Mouse (Mus musculus) stomach, postnatal 0 days (tissue): ENCODE measurements around the gene Nfatc2. TPM values are rescaled to one million over a fixed set of nuclear protein-coding genes. Genes with fewer than 3 reads are reported as not detected.

Experiments used
- ATAC-seq: fragments of 200-750 bp; cut with Nextera tagmentation; 2 replicates; pipeline ENCODE4 v1.8.0; 2017; ENCODE audit not compliant: low FRiP score, low TSS enrichment
- DNase-seq: peaks from one replicate; pipeline ENCODE4 v3.0.0-alpha.2; 2016; ENCODE audit warnings: low spot score
- H3K27ac ChIP-seq: fragments of 300-500 bp; sonication (generic); replicated peaks from 2 replicates; pipeline ENCODE4 v1.5.1; 2014; ENCODE audit warnings: mild to moderate bottlenecking, control low read depth
- H3K27me3 ChIP-seq: fragments of 300-500 bp; sonication (generic); 2 replicates; pipeline ENCODE4 v1.6.1; 2014; ENCODE audit warnings: low read length; ENCODE audit not compliant: control insufficient read depth, insufficient read depth
- H3K36me3 ChIP-seq: fragments of 300-500 bp; sonication (generic); 2 replicates; pipeline ENCODE4 v1.6.1; 2014; ENCODE audit warnings: low read length, mixed read lengths; ENCODE audit not compliant: control insufficient read depth, insufficient read depth
- H3K4me1 ChIP-seq: fragments of 300-500 bp; sonication (generic); replicated peaks from 2 replicates; pipeline ENCODE4 v1.6.1; 2014; ENCODE audit warnings: antibody characterized with exemption; ENCODE audit not compliant: control insufficient read depth, insufficient read depth
- H3K4me2 ChIP-seq: fragments of 300-500 bp; sonication (generic); replicated peaks from 2 replicates; pipeline ENCODE4 v1.6.1; 2014; ENCODE audit warnings: low read depth, mild to moderate bottlenecking, control low read depth, moderate library complexity
- H3K4me3 ChIP-seq: fragments of 300-500 bp; sonication (generic); 2 replicates; pipeline ENCODE4 v1.5.1; 2014; ENCODE audit warnings: low read depth, low read length, control low read depth
- H3K9ac ChIP-seq: fragments of 300-500 bp; sonication (generic); 2 replicates; pipeline ENCODE4 v1.6.1; 2014; ENCODE audit warnings: mild to moderate bottlenecking, low read length, control low read depth, mixed read lengths
- H3K9me3 ChIP-seq: fragments of 300-500 bp; sonication (generic); 2 replicates; pipeline ENCODE4 v1.6.1; 2016; ENCODE audit warnings: low read length; ENCODE audit not compliant: control insufficient read depth
- CTCF ChIP-seq: IDR thresholded peaks from 2 replicates; pipeline ENCODE4 v1.5.1; 2016; ENCODE audit warnings: antibody characterized with exemption, low read depth, mild to moderate bottlenecking, moderate library complexity
- EP300 ChIP-seq: optimal IDR thresholded peaks from 2 replicates; pipeline ENCODE3; 2016; ENCODE audit warnings: antibody characterized with exemption
- WGBS: fragments of 180-500 bp; shearing (Covaris S2); extraction: QIAGEN DNeasy Blood & Tissue Kit; methylation state at CpG from one replicate; pipeline ENCODE4 v1.1.7; 2014; 5-methylcytosine and 5-hydroxymethylcytosine counted together
- polyA plus RNA-seq: library from polyadenylated mRNA; unstranded; fragments of >200 nt; fragmentation: Nextera tagmentation; extraction: Ambion mirVana; gene quantifications from 2 replicates; pipeline ENCODE4 v1.2.1, GENCODE M21; 2015

The Nfatc2 gene
- polyA plus RNA-seq, 1 experiment from 2014 or later: 2.2 TPM

- no peaks in the 10 kb centered on the region for H3K9me3 ChIP-seq
- WGBS: 3% methylated on average over 32 of the region's 32 CpGs
- no peak for ATAC-seq
- no peak for TF ChIP-seq CTCF
- no peak for TF ChIP-seq EP300
- no peaks in the 10 kb centered on the region for H3K36me3 ChIP-seq
- H3K4me2 ChIP-seq: peak overlapping the region; percentile 66
- H3K27me3 ChIP-seq: peaks cover 9% of the 10 kb centered on the region
- H3K27ac ChIP-seq: peak overlapping the region; percentile 69; the same call in 1 of the 2 replicates
- H3K4me1 ChIP-seq: 0 out of 2 replicates have a peak, but pooled peaks cover 2% of the 10 kb centered on the region
- H3K9ac ChIP-seq: peak overlapping the region; percentile 58
- peak overlapping the region; percentile 42 for H3K4me3 ChIP-seq
- no peak for DNase-seq
Observed at GRCm38 (mm10) chr2:168600750-168601490, 537 bp downstream of the Nfatc2 start.

GRCm38 (mm10) chr2:168595693-168596092 lies 5.8 kb downstream of the Nfatc2 start:
- Histone ChIP-seq H3K9me3 (no peaks in the 10 kb centered on the region), H3K27ac (no peak overlapping the region), H3K36me3 (no peaks in the 10 kb centered on the region), H3K4me1 (no peaks in the 10 kb centered on the region), H3K9ac (no peak overlapping the region), H3K27me3 (peaks cover 4% of the 10 kb centered on the region), H3K4me3 (no peak overlapping the region), H3K4me2 (no peak overlapping the region)
- 78% methylated on average over 7 of the region's 7 CpGs for WGBS
- ATAC-seq: no peak
- TF ChIP-seq EP300: no peak
- TF ChIP-seq CTCF: no peak
- DNase-seq: no peak

GRCm38 (mm10) chr2:168593676-168594075 lies 7.8 kb downstream of the Nfatc2 start:
- TF ChIP-seq EP300: no peak
- no peak for TF ChIP-seq CTCF
- WGBS: 80% methylated on average over 6 of the region's 6 CpGs
- ATAC-seq: no peak
- H3K36me3 ChIP-seq: no peaks in the 10 kb centered on the region
- no peak overlapping the region for H3K4me2 ChIP-seq
- no peak for DNase-seq
- no peaks in the 10 kb centered on the region for H3K9me3 ChIP-seq
- no peak overlapping the region for H3K4me3 ChIP-seq
- H3K9ac ChIP-seq: no peak overlapping the region
- no peaks in the 10 kb centered on the region; the same call in 1 of the 2 replicates for H3K27me3 ChIP-seq
- no peaks in the 10 kb centered on the region for H3K4me1 ChIP-seq
- no peak overlapping the region for H3K27ac ChIP-seq

DNA sequence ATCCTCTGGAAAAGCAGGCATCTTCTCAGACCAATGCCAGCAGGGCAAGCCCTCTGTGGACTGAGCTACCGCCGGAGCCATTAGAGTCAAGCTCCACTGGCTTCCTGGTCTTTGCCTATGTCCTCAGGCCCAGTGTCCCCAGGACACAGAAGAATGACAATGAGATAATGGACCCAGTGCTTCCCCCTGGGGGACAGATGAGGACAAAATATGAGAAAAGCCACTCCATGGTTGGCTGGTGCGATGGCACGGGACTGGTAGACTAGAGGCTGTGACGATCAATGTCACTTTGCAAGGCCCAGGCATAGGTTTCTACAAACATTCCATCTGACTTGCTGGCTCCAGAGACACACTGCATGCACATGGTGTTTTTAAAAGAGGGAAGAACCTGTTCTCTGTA lies 8.5 kb downstream of the Nfatc2 start:
- no peaks in the 10 kb centered on the region for H3K9me3 ChIP-seq
- DNase-seq: no peak
- H3K4me3 ChIP-seq: no peak overlapping the region
- TF ChIP-seq CTCF (peak; percentile 55), EP300 (no peak)
- no peak overlapping the region for H3K9ac ChIP-seq
- no peak overlapping the region for H3K4me2 ChIP-seq
- no peak overlapping the region for H3K27ac ChIP-seq
- H3K27me3 ChIP-seq: no peaks in the 10 kb centered on the region; the same call in 1 of the 2 replicates
- ATAC-seq: no peak
- H3K36me3 ChIP-seq: no peaks in the 10 kb centered on the region
- H3K4me1 ChIP-seq: no peaks in the 10 kb centered on the region
- WGBS: 91% methylated on average over 5 of the region's 5 CpGs

DNA sequence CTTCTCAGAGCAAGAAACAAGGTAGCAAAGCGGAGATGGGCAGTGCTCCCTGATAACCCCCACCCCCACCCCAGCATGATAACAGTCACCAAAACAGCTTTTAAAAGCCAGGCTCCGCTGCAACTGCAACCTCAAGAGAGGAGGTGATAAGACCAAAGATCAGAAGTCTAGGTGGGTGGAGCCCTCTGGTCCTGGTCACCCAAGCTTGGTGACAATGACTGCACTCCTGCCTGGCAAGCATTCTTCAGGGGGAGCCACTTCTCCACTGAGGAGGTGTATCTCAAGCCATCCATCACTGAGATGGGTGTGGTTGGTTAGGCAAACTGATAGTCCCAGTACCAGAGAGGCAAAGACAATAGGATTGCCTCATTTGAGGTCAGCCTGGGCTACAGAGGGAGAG lies 10.4 kb downstream of the Nfatc2 start:
- 73% methylated on average over 2 of the region's 2 CpGs for WGBS
- no peak overlapping the region for H3K4me2 ChIP-seq
- H3K27me3 ChIP-seq: no peaks in the 10 kb centered on the region
- no peak overlapping the region for H3K27ac ChIP-seq
- no peaks in the 10 kb centered on the region for H3K36me3 ChIP-seq
- no peaks in the 10 kb centered on the region for H3K9me3 ChIP-seq
- DNase-seq (no peak), ATAC-seq (no peak)
- no peaks in the 10 kb centered on the region for H3K4me1 ChIP-seq
- H3K4me3 ChIP-seq: no peak overlapping the region
- no peak overlapping the region for H3K9ac ChIP-seq
- TF ChIP-seq EP300 (no peak), CTCF (no peak)

GRCm38 (mm10) chr2:168590556-168590955 lies 10.9 kb downstream of the Nfatc2 start:
- peak overlapping the region; percentile 68 for H3K4me2 ChIP-seq
- peak overlapping the region; percentile 53 for H3K9ac ChIP-seq
- no peaks in the 10 kb centered on the region for H3K9me3 ChIP-seq
- WGBS: 35% methylated on average over 10 of the region's 10 CpGs
- DNase-seq (no peak), ATAC-seq (no peak; the same call in 1 of the 2 replicates)
- no peak overlapping the region for H3K27ac ChIP-seq
- no peaks in the 10 kb centered on the region for H3K27me3 ChIP-seq
- H3K4me3 ChIP-seq: peak overlapping the region; percentile 45; the same call in 1 of the 2 replicates
- no peaks in the 10 kb centered on the region for H3K36me3 ChIP-seq
- H3K4me1 ChIP-seq: no peaks in the 10 kb centered on the region
- TF ChIP-seq CTCF (no peak), EP300 (no peak)
